Mouse (Mus musculus): ENCODE results near the gene Sema4d.

The Sema4d gene

GRCm38 (mm10) chr13:51815865-51816504, 22.4 kb upstream of the Sema4d start:
- no peak for DNase-seq (ENCODE audit: low read depth in 1 of 2, low spot score in 2 of 2)

GRCm38 (mm10) chr13:51814646-51815045, 21.1 kb upstream of the Sema4d start:
- DNase-seq (ENCODE audit: low read depth in 1 of 2, low spot score in 2 of 2), result no peak

GRCm38 (mm10) chr13:51813621-51814615, 20.4 kb upstream of the Sema4d start:
- no peak for DNase-seq (ENCODE audit: low read depth in 1 of 2, low spot score in 2 of 2)

GRCm38 (mm10) chr13:51808141-51808540, 14.6 kb upstream of the Sema4d start:
- DNase-seq (ENCODE audit: low read depth in 1 of 2, low spot score in 2 of 2), result no peak

GRCm38 (mm10) chr13:51806220-51806619, 12.7 kb upstream of the Sema4d start:
- no peak for DNase-seq (ENCODE audit: low read depth in 1 of 2, low spot score in 2 of 2)

- DNase-seq (ENCODE audit: low read depth in 1 of 2, low spot score in 2 of 2), result no peak
Observed at GRCm38 (mm10) chr13:51805634-51806033, 12.1 kb upstream of the Sema4d start.

GRCm38 (mm10) chr13:51800921-51801320, 7.4 kb upstream of the Sema4d start:
- no peak for DNase-seq (ENCODE audit: low read depth in 1 of 2, low spot score in 2 of 2)

- no peak for DNase-seq (ENCODE audit: low read depth in 1 of 2, low spot score in 2 of 2)
Observed at GRCm38 (mm10) chr13:51799735-51800522, 6.4 kb upstream of the Sema4d start.

- DNase-seq (ENCODE audit: low read depth in 1 of 2, low spot score in 2 of 2), result no peak
Observed at GRCm38 (mm10) chr13:51797899-51798746, 4.6 kb upstream of the Sema4d start.

GRCm38 (mm10) chr13:51793948-51794347, 401 bp upstream of the Sema4d start:
- DNase-seq (ENCODE audit: low read depth in 1 of 2, low spot score in 2 of 2), result no peak

- DNase-seq (ENCODE audit: low read depth in 1 of 2, low spot score in 2 of 2), result no peak
Observed at GRCm38 (mm10) chr13:51792729-51793424, 670 bp downstream of the Sema4d start.

GRCm38 (mm10) chr13:51792135-51792573, 1.4 kb downstream of the Sema4d start:
- DNase-seq (ENCODE audit: low read depth in 1 of 2, low spot score in 2 of 2), result no peak

GRCm38 (mm10) chr13:51791604-51792003, 1.9 kb downstream of the Sema4d start:
- no peak for DNase-seq (ENCODE audit: low read depth in 1 of 2, low spot score in 2 of 2)

- no peak for DNase-seq (ENCODE audit: low read depth in 1 of 2, low spot score in 2 of 2)
Observed at GRCm38 (mm10) chr13:51790793-51791192, 2.8 kb downstream of the Sema4d start.

- no peak for DNase-seq (ENCODE audit: low read depth in 1 of 2, low spot score in 2 of 2)
Observed at GRCm38 (mm10) chr13:51787858-51788257, 5.7 kb downstream of the Sema4d start.

- DNase-seq (ENCODE audit: low read depth in 1 of 2, low spot score in 2 of 2), result no peak
Observed at GRCm38 (mm10) chr13:51786616-51787015, 6.9 kb downstream of the Sema4d start.

- no peak for DNase-seq (ENCODE audit: low read depth in 1 of 2, low spot score in 2 of 2)
Observed at GRCm38 (mm10) chr13:51784476-51784875, 9.1 kb downstream of the Sema4d start.

GRCm38 (mm10) chr13:51783857-51784256, 9.7 kb downstream of the Sema4d start:
- DNase-seq (ENCODE audit: low read depth in 1 of 2, low spot score in 2 of 2), result no peak

- no peak for DNase-seq (ENCODE audit: low read depth in 1 of 2, low spot score in 2 of 2)
Observed at GRCm38 (mm10) chr13:51780509-51781155, 12.9 kb downstream of the Sema4d start.
